Mouse (Mus musculus) gastrocnemius, adult 18-20 months (tissue): ENCODE measurements at regions not wholly inside any gene's neighbourhood (a gene's known extent, or its start where the extent isn't known, plus 50 kb on each side); places are given as distances from the start of the nearest gene placed in this dataset.

ENCODE experiments used
- DNase-seq: peaks from one replicate; pipeline ENCODE4 v3.0.0; 2021; ENCODE audit warnings: low spot score

DNA sequence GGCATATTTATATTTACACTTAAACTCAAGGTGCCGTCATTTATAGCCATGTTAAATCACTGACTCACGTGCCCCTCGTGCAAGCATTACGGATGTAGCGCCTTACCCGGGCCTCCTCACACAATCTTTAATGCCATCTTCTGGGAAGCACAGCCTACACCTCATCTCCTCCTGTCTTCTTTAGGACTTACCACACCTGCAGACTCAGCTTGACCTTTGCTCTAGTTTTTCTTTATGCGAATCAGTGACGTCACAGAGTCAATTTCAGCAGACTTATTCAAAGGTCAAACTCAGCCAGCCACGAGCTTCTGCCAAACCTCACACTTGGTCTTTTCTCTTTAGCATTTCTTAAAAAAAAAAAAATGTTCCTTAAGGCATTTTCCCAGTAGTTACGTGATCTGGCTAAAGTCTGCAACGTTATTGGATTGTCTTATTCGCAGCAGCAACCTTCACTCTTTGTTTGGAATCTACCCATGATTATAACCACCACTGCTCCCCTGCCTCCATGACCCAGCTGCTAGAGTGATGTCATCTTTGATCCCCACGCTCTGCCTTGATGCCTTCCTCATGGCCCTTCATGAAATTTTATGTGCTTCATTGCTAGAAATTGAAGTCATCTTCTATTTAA lies 285.3 kb downstream of the Lmo7 start:
- DNase-seq = no peak

DNA sequence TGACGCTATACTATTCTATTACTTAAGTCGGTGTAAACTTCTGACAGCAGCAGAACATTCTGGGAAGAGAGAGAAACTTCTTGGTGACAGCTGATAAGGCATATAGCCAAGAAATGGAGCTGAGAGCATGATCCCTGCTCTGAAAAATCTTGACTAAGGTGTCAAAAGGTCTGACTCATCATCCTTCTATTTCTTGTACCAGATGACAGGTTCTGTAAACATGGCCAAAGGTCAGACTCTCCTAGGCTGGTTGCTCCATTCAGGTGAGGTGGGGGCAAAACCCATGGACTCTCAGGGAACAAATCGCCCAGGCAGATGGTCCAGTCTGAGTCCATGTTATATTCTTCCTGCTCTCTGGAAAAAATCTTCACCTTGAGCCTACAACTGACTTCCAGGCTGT lies 283.5 kb downstream of the Lmo7 start:
- DNase-seq = peak; percentile 5

DNA sequence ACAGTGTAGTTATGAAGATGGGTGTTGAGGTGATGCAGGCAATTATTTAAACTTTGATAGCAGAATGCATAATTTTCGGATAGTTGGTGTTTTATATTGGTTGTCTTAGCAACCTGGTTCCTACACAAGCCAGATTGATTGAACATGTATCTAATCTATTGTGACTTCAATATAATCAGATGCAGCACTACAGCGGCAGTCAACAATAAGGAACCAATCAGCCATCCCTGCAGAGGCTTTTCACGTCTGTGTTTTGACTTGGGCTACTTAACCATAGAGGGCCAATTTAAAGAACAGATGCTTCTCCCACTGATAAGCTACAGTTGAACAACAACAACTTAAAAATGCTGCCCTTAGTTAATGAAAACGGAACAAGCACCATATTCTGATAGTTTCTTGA lies 267.8 kb downstream of the Lmo7 start:
- DNase-seq = no peak

- DNase-seq = no peak
Observed at GRCm38 (mm10) chr14:101984401-101984800, 254.6 kb downstream of the Lmo7 start.
